In the genomic region with DNA sequence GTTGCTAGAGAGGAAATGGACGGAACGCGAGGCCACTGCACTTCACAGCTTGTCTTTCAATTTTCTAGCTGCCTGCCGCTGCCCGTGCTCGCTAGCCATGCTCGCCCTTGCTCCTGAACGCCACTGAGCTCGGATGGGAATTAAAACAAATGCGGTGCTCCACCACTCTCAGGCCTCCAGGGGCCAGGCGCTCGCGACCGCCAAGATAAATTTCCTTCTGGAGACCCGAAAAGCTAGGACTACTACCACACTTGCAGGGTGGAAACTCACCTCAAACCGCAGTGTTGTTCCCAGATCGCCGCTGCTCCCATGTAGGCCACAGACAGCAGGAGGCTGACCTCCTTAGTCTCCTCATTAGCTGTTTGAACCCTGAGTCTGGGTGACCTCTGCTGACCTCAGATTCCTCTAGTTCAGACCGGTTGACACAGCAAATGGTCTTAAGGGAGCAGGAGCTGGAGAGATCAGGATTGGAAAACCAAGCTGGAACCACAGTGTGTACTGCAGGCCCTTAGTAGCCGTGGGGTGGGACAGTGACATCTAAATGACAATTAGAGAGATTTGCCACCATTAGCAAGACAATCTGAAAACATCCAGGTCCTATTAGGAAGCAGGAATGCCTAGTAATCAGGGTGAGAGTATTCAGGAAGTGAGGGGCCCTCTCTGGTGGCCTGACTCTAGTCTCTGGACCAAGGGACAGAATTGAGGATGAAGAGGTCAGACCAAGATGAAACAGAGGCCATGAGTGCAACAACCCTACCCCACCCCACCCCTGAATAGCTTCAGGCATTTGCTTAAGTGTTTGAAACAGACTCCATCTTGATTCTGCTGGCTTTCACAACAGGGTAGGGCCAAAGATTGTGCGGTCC, we compare ENCODE assay signal across 7 mouse cellular contexts.
DNase-seq lines count a peak whose midpoint lies in the region; ATAC-seq and TF ChIP-seq lines count a peak whose summit lies in the region.

No protein-coding gene starts in this region.

- TF ChIP-seq CTCF in lung, embryonic 14.5 days (IDR thresholded peaks at IDR 0.05; ENCODE audit: low read depth): no peak
- no peak for TF ChIP-seq CTCF in lung, postnatal 0 days (IDR thresholded peaks at IDR 0.05)

- H3K27ac ChIP-seq in lung, embryonic 14.5 days (ENCODE audit: low read depth): no peak overlapping the region
- no peak overlapping the region for H3K27ac ChIP-seq in lung, postnatal 0 days (ENCODE audit: low read length)
- H3K27ac ChIP-seq in embryonic facial prominence, embryonic 15.5 days (replicated peaks): no peak overlapping the region
- H3K27ac ChIP-seq in limb, embryonic 13.5 days: no peak overlapping the region
- no peak overlapping the region for H3K27ac ChIP-seq in stomach, embryonic 16.5 days (ENCODE audit: low read length)

- no peak for ATAC-seq in lung, embryonic 14.5 days (ENCODE audit: insufficient read depth)
- no peak for ATAC-seq in lung, postnatal 0 days
- no peak for ATAC-seq in embryonic facial prominence, embryonic 15.5 days (ENCODE audit: insufficient number of reproducible peaks, low FRiP score, low TSS enrichment, low read depth)
- no peak for ATAC-seq in limb, embryonic 13.5 days (ENCODE audit: low FRiP score, low read depth)
- no peak for ATAC-seq in stomach, embryonic 16.5 days (ENCODE audit: insufficient read depth, low FRiP score)

- H3K9ac ChIP-seq in lung, embryonic 14.5 days: no peak overlapping the region; the same call in 1 of the 2 replicates
- no peak overlapping the region for H3K9ac ChIP-seq in lung, postnatal 0 days (replicated peaks; ENCODE audit: low read depth)
- no peak overlapping the region for H3K9ac ChIP-seq in embryonic facial prominence, embryonic 15.5 days
- no peak overlapping the region for H3K9ac ChIP-seq in limb, embryonic 13.5 days
- 0 out of 2 replicates have a peak overlapping the region, but pooled peaks have one; percentile 26 for H3K9ac ChIP-seq in stomach, embryonic 16.5 days (ENCODE audit: low read length)

- H3K4me2 ChIP-seq in lung, embryonic 14.5 days: peak overlapping the region; percentile 31
- no peak overlapping the region for H3K4me2 ChIP-seq in lung, postnatal 0 days (replicated peaks; ENCODE audit: low read depth, low read length)
- H3K4me2 ChIP-seq in embryonic facial prominence, embryonic 15.5 days (replicated peaks): peak overlapping the region; percentile 19; the same call in 1 of the 2 replicates
- peak overlapping the region; percentile 43 for H3K4me2 ChIP-seq in limb, embryonic 13.5 days (replicated peaks)
- peak overlapping the region; percentile 32; the same call in 1 of the 2 replicates for H3K4me2 ChIP-seq in stomach, embryonic 16.5 days (ENCODE audit: low read depth, low read length)

- peak; percentile 15 for DNase-seq in lung, embryonic 14.5 days
- DNase-seq in lung, postnatal 0 days (ENCODE audit: low spot score): no peak
- no peak for DNase-seq in thymus, postnatal 4 days
- no peak for DNase-seq in adipocyte (ENCODE audit: low spot score)

- no peaks in the 10 kb centered on the region for H3K4me1 ChIP-seq in lung, embryonic 14.5 days (ENCODE audit: insufficient read depth)
- no peaks in the 10 kb centered on the region for H3K4me1 ChIP-seq in lung, postnatal 0 days (ENCODE audit: insufficient read depth, low read depth, low read length)
- H3K4me1 ChIP-seq in embryonic facial prominence, embryonic 15.5 days: peaks cover 4% of the 10 kb centered on the region; the same call in 1 of the 2 replicates
- H3K4me1 ChIP-seq in limb, embryonic 13.5 days: peaks cover 14% of the 10 kb centered on the region
- H3K4me1 ChIP-seq in stomach, embryonic 16.5 days (ENCODE audit: control insufficient read depth, insufficient read depth, low read length): no peaks in the 10 kb centered on the region

- H3K9me3 ChIP-seq in lung, embryonic 14.5 days (ENCODE audit: low read depth, low read length): no peaks in the 10 kb centered on the region
- no peaks in the 10 kb centered on the region for H3K9me3 ChIP-seq in lung, postnatal 0 days (ENCODE audit: low read length)
- H3K9me3 ChIP-seq in embryonic facial prominence, embryonic 15.5 days (replicated peaks): no peaks in the 10 kb centered on the region
- H3K9me3 ChIP-seq in limb, embryonic 13.5 days: no peaks in the 10 kb centered on the region; the same call in 1 of the 2 replicates
- H3K9me3 ChIP-seq in stomach, embryonic 16.5 days (replicated peaks; ENCODE audit: control insufficient read depth, low read length): no peaks in the 10 kb centered on the region

- H3K4me3 ChIP-seq in lung, embryonic 14.5 days (ENCODE audit: low read depth, low read length): no peak overlapping the region
- H3K4me3 ChIP-seq in lung, postnatal 0 days (ENCODE audit: low read depth, low read length): no peak overlapping the region
- no peak overlapping the region for H3K4me3 ChIP-seq in embryonic facial prominence, embryonic 15.5 days (replicated peaks)
- peak overlapping the region; percentile 24 for H3K4me3 ChIP-seq in limb, embryonic 13.5 days
- H3K4me3 ChIP-seq in stomach, embryonic 16.5 days (replicated peaks; ENCODE audit: low read length): no peak overlapping the region; the same call in 1 of the 2 replicates

- H3K36me3 ChIP-seq in lung, embryonic 14.5 days (ENCODE audit: insufficient read depth): no peaks in the 10 kb centered on the region
- H3K36me3 ChIP-seq in lung, postnatal 0 days (ENCODE audit: insufficient read depth, low read length): no peaks in the 10 kb centered on the region
- H3K36me3 ChIP-seq in embryonic facial prominence, embryonic 15.5 days: no peaks in the 10 kb centered on the region
- H3K36me3 ChIP-seq in limb, embryonic 13.5 days: no peaks in the 10 kb centered on the region
- no peaks in the 10 kb centered on the region for H3K36me3 ChIP-seq in stomach, embryonic 16.5 days (ENCODE audit: control insufficient read depth, insufficient read depth, low read length)

- peaks cover 35% of the 10 kb centered on the region; the same call in 1 of the 2 replicates for H3K27me3 ChIP-seq in lung, embryonic 14.5 days (ENCODE audit: insufficient read depth, low read length)
- 0 out of 2 replicates have a peak, but pooled peaks cover 7% of the 10 kb centered on the region for H3K27me3 ChIP-seq in lung, postnatal 0 days (replicated peaks; ENCODE audit: insufficient read depth, low read length)
- H3K27me3 ChIP-seq in embryonic facial prominence, embryonic 15.5 days: peaks cover 82% of the 10 kb centered on the region
- peaks cover 96% of the 10 kb centered on the region for H3K27me3 ChIP-seq in limb, embryonic 13.5 days
- H3K27me3 ChIP-seq in stomach, embryonic 16.5 days (ENCODE audit: control insufficient read depth, insufficient read depth, low read length): peaks cover 20% of the 10 kb centered on the region

- WGBS in lung, embryonic 14.5 days: 12% methylated on average over 21 of the region's 21 CpGs
- WGBS in lung, postnatal 0 days: 14% methylated on average over 21 of the region's 21 CpGs
- 12% methylated on average over 21 of the region's 21 CpGs for WGBS in embryonic facial prominence, embryonic 15.5 days
- WGBS in limb, embryonic 13.5 days: 9% methylated on average over 21 of the region's 21 CpGs
- 17% methylated on average over 21 of the region's 21 CpGs for WGBS in stomach, embryonic 16.5 days

- no peak for TF ChIP-seq EP300 in lung, postnatal 0 days (IDR thresholded peaks at IDR 0.05)
